Mouse (Mus musculus): ENCODE measurements at regions not wholly inside any gene's neighbourhood (a gene's known extent, or its start where the extent isn't known, plus 50 kb on each side); places are given as distances from the start of the nearest gene placed in this dataset.

DNA sequence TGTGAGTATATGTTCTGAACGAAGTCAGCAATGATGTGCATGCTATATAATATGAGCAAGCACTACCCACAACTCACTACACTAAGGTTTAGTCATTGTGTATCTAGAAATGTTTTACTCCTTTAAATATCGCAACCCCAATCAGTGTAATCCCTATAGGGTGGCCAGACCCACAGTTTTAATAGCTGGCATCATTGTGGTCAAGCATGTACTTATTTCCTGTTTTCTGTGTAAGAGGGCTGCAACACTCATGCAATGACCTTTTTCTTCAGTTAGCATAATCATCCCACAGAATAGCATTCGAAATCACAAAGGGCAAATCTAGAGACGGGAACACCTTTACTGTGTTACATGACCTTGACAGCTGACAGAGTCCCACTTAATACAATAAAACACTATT lies 333.3 kb downstream of the Insc start:
- DNase-seq (ENCODE audit: low read depth): no peak

DNA sequence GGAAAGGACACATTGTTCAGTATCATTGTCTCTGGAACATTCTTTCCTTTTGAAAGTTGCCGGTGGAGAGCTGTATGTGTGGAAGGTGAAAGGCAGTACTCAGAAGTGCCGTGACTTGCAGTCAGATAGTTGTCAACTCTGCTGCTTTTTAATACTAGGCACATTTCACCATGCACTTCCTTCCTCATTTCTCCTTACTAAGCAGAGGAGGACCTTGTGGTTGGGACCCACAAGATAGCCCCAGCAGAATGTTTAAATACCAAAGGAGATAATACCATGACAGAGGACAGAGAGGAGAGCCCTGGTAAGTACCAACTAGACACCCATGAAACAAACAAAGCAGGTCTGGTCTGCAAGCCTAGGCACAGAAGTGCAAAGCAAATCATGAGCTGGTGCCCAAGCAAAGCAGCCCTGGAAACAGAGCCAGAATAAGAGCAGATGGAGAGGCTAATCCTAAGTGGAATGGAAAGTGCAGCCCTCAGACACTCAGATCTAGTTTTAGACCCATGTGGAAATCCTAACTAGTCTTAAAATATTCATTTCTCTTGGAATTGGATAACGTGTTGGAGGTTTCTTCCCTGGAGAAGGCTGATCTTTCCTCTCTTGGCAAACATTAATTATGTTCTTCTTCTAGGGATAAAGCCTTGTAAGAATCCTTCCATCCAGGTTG lies 341.4 kb downstream of the Insc start:
- DNase-seq (ENCODE audit: low read depth): no peak

DNA sequence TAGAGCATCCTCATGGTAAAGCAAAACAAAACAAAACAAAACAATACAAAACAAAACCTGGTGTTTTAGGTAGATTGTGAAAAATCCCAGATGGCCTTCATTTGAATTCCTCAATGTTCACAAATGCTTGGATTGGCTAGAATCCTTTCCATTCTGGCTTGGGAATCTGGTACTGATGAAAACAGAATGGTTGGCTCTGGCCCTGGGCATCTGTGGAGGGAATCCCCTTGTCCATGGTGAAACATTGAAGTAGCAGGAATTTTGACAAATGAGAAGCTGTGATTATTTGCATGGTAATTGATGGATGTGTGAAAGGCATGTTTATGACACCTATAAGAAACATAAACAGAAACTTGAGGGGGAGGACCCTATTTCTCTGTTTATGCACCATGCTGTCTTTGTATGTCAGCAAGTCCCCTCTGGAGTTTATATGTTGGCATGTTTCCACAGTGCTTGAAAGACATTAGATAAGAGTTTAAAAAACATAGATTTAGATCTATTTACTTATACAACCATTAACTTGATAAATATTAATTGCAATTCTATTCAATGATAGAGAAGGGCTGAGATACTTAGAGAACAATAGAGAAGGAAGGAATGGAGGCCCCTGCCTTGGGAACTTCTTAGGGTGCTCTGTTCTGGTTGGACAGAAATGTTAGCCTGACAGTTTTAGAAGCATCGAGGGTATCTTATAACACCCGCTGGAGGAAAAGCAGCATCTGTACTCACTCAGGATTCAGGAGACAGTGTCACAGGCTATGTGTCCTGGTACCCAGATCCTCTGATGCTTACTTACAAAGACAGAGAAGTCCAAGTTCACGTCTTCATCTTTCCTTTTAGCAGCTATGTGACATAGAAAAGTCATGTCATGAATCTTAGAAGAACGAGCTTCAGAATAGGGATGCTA lies 343.3 kb downstream of the Insc start:
- no peak for DNase-seq (ENCODE audit: low read depth)

DNA sequence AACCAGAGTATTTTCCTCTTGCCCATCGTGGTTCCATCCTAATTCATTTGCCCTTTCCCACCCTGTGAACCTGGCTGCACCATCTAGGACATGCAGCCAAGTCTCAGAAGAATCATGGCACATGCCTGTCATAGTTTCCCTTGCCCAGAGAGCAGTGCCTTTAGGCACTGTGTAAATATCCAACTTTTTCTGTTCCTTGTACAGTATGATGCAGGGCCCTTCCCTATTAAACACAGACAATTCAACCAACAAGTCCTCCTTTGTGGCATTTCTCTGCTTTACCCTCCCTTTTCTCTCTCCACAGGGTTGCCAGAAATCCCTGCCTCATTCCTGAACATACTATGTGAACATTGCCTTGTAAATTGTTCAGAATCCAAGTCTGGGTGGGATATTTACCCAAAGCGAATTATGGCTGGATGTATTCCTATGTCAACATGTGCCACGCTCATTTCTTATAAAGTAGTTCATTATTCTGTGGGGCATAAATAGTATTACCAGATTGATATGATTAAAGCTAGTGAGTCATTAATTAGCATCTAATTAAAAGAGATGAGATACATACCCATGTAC lies 349.1 kb downstream of the Insc start:
- no peak for DNase-seq (ENCODE audit: low read depth)

DNA sequence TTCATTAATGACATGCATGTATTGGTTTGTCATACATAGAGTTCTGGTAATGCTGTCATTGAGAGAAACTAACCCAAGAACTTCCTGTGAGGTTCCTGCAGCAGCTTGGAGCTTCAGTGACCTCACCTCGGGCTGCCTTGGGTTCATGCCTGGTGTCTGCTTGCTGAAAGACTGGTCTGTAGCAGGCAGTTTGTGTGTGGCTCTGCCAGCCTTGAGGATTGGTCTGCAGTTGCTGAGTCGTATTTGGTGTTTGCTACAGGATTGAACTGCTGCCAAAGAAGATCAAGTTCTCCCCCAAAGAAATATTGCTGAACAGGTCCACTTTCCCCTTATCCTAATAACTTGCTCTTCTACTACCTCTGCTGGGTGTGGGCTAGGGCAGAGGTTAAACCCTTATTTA lies 362.5 kb downstream of the Insc start:
- DNase-seq (ENCODE audit: low read depth): no peak

GRCm38 (mm10) chr7:115112282-115112681 lies 368.8 kb downstream of the Insc start:
- no peak for DNase-seq (ENCODE audit: low read depth)

GRCm38 (mm10) chr7:115123283-115123682 lies 379.8 kb downstream of the Insc start:
- DNase-seq (ENCODE audit: low read depth): peak; percentile 4

DNA sequence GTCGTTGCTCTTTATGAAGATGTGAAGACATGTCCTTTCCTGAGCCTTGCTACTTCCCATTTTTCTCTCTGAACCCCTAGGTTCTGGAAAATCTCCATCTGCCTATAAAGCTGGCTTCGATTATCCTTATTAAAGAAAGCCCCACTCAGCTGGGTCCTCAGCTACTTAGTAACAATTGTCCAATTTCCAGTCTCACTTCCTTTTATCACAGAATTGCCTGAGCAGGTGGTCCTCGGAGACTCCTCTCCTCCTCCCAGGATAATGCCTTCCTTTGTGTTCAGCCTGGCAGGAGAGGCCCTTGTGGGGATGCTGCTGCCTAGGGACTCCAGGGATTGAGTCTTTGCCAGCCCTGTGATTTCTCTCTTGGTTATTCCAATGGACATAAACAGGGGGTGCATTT lies 385.5 kb downstream of the Insc start:
- no peak for DNase-seq (ENCODE audit: low read depth)

DNA sequence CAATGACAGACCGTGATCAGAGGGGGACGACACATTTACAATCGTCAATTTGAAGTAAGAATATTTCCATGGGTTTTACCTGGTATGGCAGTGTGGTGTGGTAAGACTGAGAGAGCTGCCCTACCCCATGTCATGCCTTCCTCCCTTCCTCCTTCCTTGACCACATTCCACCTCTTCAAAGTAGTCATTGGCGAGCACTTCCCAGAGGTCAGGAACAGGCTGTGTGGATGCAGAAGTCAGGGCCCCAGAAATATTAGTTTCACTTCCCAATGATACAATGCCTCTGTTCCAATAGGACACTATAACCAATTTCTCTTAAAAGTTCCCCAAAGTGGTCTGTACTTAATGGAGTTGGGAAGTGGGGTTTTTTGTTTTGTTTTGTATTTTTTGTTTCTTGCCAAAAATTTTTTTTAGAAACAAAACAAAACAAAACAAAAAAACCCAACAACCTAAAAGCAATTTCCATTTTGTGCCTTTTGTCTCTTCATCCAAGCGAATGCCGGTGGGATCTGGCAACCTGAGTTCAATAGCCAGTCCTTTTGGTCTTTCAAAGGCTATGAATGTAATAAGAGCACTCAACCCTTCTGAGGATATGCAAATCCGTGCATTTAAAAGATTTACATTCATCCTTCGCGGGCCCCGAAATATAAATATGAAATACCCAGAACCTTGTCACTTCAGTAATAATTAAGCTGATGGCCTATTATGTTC lies 387.9 kb downstream of the Insc start:
- no peak for DNase-seq (ENCODE audit: low read depth)

DNA sequence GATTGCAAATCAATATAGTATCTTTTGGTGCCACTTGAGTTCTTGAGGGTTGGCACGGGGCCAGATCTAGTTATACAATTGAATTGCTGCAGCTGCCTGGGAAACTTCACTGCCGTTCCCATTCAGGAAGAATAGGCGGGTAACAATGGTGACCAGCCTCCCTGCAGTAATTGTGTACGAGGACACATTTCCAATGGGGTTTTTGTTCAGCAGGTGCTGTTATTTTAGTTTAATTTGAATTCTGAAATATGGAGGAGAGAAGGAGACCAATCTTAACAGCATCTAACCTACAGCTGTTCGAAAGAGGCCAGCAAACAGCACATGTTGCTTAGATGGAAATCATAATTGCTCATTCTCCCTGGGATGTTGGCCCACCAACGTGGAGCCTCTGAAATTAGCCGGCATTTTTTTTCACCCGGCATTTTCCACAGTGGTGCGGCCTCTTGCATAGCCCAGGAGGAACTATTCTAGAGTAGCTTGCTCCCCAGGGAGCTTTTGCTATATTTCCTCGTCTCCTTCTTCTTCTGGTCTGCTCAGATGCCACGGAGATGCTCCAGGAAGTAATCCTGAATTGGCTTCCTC lies 388.6 kb downstream of the Insc start:
- DNase-seq (ENCODE audit: low read depth): no peak

DNA sequence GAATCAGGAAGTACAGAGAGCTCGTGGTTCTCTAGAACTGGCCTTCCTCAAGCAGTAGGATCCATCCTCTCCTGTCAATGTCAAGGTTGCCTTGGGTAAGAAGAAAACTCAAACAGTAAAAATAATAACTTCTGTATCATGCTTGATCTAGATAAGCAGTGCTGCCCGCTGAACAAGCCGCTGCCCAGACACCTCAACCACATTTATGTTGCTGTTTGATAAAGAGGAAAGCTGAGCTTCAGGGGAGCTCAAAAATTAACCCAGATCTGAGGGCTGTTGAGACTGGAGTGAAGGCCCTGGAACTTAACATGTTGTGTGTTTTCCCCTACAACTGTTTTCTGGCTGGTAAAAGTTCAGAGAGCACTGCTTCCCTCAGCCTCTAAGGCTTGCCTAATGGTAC lies 389.1 kb downstream of the Insc start:
- DNase-seq (ENCODE audit: low read depth): no peak

DNA sequence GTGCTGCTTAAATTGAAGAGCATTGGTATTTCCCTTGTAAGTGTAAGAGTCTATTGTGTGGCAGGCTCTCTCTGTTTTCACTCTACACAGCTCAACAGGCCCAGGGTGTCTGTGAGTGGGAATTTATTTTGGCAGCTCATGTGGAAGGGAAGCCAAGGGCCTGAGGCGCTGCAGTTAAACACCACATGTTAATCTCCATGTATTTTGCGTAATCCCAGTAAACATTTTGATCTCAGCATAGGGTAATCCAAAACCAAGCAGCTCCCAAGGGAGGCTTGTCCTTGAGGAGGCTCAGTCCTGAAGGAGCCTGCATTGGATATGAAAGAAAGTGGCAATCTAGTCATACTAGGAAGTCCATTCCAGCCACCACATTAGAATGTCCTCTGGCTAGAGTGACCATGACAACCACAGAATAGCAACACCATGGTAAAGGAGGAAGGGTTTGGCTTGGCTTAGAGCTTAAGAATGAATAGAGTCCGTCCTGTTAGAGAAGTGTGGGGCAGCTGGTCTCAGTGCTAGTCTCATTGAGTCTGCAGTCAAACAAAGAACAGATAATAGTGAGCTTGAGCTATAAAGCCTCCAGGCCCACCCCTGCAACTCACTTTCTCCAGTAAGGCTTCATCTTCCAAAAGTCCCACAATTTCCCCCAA lies 391.6 kb downstream of the Insc start:
- no peak for DNase-seq (ENCODE audit: low read depth)

DNA sequence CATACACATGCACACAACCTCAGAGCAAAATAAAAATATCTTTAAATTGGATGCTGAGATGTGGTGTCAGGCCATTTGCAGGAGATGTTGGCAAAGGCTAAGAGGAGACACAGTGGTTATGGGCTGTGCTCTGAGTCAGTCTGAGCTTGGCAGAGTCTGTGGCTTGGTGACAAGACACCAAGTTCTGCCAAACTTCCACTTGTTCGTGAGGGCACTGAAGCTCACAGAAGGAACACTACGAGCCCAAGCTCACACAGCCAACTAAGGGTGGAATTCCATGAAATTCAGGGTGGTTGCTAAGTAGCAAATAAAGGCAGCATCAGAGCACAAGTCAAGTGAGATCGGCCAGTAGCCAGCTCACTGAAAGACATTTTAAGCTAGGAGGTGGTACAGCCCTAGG lies 396.8 kb downstream of the Insc start:
- DNase-seq (ENCODE audit: low read depth): no peak

GRCm38 (mm10) chr7:115142163-115142562 lies 398.7 kb downstream of the Insc start:
- DNase-seq (ENCODE audit: low read depth): no peak

DNA sequence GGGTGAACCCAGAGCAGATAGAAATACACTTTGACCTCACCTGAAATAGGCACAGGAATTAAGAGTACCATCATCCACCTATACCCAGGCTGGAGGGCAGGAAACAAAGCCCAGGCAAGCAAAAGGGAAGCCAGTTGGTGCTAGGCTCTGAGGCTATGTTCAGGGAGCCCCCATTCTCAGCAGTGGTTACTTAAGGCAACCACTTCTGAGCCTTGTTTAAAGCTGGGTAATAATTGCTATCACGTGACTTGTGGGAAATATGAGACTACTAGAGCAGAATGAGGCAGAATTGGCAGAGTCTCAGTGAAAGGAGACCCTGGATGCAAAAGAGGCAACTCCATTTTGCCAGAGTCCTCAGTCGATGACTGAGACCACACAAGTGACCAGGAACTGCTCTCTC lies 401.5 kb downstream of the Insc start:
- DNase-seq (ENCODE audit: low read depth): no peak

- no peak for DNase-seq (ENCODE audit: low read depth)
These were observed 404.0 kb downstream of the Insc start for GRCm38 (mm10) chr7:115147352-115147977.

- no peak for DNase-seq (ENCODE audit: low read depth)
These were observed 409.8 kb downstream of the Insc start for GRCm38 (mm10) chr7:115153291-115153690.

DNA sequence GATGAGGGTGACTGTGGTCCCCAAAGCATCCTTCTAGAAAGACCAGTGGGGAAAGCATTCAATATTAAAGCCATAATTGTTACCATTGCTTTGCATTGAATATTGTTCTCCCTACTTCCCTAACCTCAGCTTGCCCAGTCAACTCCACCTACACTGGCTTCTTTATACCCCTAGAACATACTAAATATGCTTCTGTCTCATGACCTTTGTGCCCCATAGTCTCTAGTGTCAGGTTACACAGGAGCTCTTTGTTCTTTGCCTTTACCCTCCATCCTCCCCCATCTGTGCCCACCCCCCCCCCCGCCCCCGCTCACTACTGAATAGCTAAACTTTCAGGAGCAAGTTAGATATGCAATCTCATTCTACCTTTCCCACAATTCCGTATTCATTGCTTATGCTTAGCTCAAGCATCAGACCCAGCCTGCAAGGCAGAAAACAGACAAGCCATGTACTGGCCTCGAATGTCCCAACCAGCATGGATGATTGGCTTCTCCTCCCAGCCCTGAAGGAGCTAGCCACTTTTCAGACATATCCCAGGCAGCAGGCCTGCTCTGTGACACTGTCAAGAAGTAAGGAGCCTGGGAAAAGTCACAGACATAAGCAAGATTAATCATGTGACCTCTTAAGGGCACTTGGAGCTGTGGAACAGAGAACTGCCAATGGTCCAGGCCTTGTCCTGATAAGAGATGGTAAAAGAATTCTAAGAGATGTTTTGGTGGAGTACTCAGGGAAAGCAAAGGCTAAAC lies 410.4 kb downstream of the Insc start:
- DNase-seq (ENCODE audit: low read depth): no peak

- DNase-seq (ENCODE audit: low read depth): no peak
These were observed 426.5 kb downstream of the Insc start for GRCm38 (mm10) chr7:115170023-115170422.

DNA sequence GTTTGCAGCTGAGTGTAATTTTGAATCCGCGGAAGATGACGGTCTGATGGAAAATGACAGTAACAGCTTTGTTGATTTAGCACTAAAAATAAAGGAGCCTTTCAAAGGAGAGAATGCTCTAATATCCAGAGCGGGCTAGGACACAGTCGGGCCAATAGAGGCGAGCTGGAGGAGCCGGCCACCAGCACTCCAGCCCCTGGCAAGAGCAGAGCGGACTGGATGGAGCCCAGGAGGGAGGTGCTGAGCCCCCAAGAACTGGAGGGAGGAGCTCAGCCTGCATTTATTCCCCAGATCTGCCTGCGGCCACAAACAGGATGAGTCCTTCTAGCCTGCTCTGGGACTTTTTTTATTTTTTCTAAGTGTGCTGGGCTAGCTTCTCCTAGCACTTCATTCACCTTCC lies 426.9 kb downstream of the Insc start:
- no peak for DNase-seq (ENCODE audit: low read depth)

Data from c-Kit-positive CD71-positive TER-119-negative erythroid progenitor cells, embryonic 14.5 days (primary cell).